Mouse (Mus musculus): ENCODE measurements at regions not wholly inside any gene's neighbourhood (a gene's known extent, or its start where the extent isn't known, plus 50 kb on each side); places are given as distances from the start of the nearest gene placed in this dataset.

- no peaks in the 10 kb centered on the region for H3K27me3 ChIP-seq (replicated peaks; ENCODE audit: control insufficient read depth, insufficient read depth, low read length)
- no peaks in the 10 kb centered on the region for H3K9me3 ChIP-seq (replicated peaks; ENCODE audit: control insufficient read depth, low read length)
- WGBS: 78% methylated on average over 10 of the region's 10 CpGs
- H3K4me2 ChIP-seq (ENCODE audit: low read length): no peak overlapping the region
- DNase-seq (ENCODE audit: low spot score) (peak; percentile 25), ATAC-seq (no peak; the same call in 1 of the 2 replicates)
- H3K9ac ChIP-seq (ENCODE audit: low read length): no peak overlapping the region
- no peak overlapping the region for H3K27ac ChIP-seq (ENCODE audit: low read depth, low read length)
- no peaks in the 10 kb centered on the region for H3K4me1 ChIP-seq (ENCODE audit: control insufficient read depth, insufficient read depth, low read length)
- H3K4me3 ChIP-seq (ENCODE audit: low read depth, low read length): no peak overlapping the region
- no peaks in the 10 kb centered on the region for H3K36me3 ChIP-seq (ENCODE audit: control insufficient read depth, insufficient read depth, low read length)
These were observed 155.6 kb upstream of the Arg1 start for GRCm38 (mm10) chr10:25082930-25083329.

- Histone ChIP-seq H3K4me1 (ENCODE audit: control insufficient read depth, insufficient read depth, low read length) (no peaks in the 10 kb centered on the region), H3K4me2 (ENCODE audit: low read length) (no peak overlapping the region), H3K9me3 (replicated peaks; ENCODE audit: control insufficient read depth, low read length) (no peaks in the 10 kb centered on the region), H3K9ac (ENCODE audit: low read length) (no peak overlapping the region), H3K27ac (ENCODE audit: low read depth, low read length) (no peak overlapping the region), H3K27me3 (replicated peaks; ENCODE audit: control insufficient read depth, insufficient read depth, low read length) (no peaks in the 10 kb centered on the region), H3K36me3 (ENCODE audit: control insufficient read depth, insufficient read depth, low read length) (no peaks in the 10 kb centered on the region), H3K4me3 (ENCODE audit: low read depth, low read length) (no peak overlapping the region)
- no peak for DNase-seq (ENCODE audit: low spot score)
- WGBS: 84% methylated on average over 2 of the region's 2 CpGs
- ATAC-seq: no peak
These were observed 145.3 kb upstream of the Arg1 start for GRCm38 (mm10) chr10:25072617-25073016.

- ATAC-seq (peak; percentile 15; the same call in 1 of the 2 replicates), DNase-seq (ENCODE audit: low spot score) (no peak)
- H3K27me3 ChIP-seq (replicated peaks; ENCODE audit: control insufficient read depth, insufficient read depth, low read length): no peaks in the 10 kb centered on the region
- no peaks in the 10 kb centered on the region for H3K4me1 ChIP-seq (ENCODE audit: control insufficient read depth, insufficient read depth, low read length)
- no peak overlapping the region for H3K27ac ChIP-seq (ENCODE audit: low read depth, low read length)
- H3K4me2 ChIP-seq (ENCODE audit: low read length): no peak overlapping the region
- H3K9ac ChIP-seq (ENCODE audit: low read length): no peak overlapping the region
- WGBS: 71% methylated on average over 8 of the region's 8 CpGs
- H3K9me3 ChIP-seq (replicated peaks; ENCODE audit: control insufficient read depth, low read length): no peaks in the 10 kb centered on the region
- H3K36me3 ChIP-seq (ENCODE audit: control insufficient read depth, insufficient read depth, low read length): no peaks in the 10 kb centered on the region
- no peak overlapping the region for H3K4me3 ChIP-seq (ENCODE audit: low read depth, low read length)
These were observed 141.0 kb upstream of the Arg1 start for GRCm38 (mm10) chr10:25068301-25068700.

GRCm38 (mm10) chr10:25064701-25065362 lies 137.5 kb upstream of the Arg1 start:
- 89% methylated on average over 6 of the region's 6 CpGs for WGBS
- DNase-seq (ENCODE audit: low spot score) (no peak), ATAC-seq (no peak)

GRCm38 (mm10) chr10:25061402-25062055 lies 134.2 kb upstream of the Arg1 start:
- DNase-seq (ENCODE audit: low spot score) (no peak), ATAC-seq (no peak)
- no peak overlapping the region for H3K9ac ChIP-seq (ENCODE audit: low read length)
- no peak overlapping the region for H3K4me3 ChIP-seq (ENCODE audit: low read depth, low read length)
- 74% methylated on average over 13 of the region's 13 CpGs for WGBS
- no peaks in the 10 kb centered on the region for H3K4me1 ChIP-seq (ENCODE audit: control insufficient read depth, insufficient read depth, low read length)
- no peaks in the 10 kb centered on the region for H3K9me3 ChIP-seq (replicated peaks; ENCODE audit: control insufficient read depth, low read length)
- H3K4me2 ChIP-seq (ENCODE audit: low read length): no peak overlapping the region
- no peaks in the 10 kb centered on the region for H3K36me3 ChIP-seq (ENCODE audit: control insufficient read depth, insufficient read depth, low read length)
- no peaks in the 10 kb centered on the region for H3K27me3 ChIP-seq (replicated peaks; ENCODE audit: control insufficient read depth, insufficient read depth, low read length)
- no peak overlapping the region for H3K27ac ChIP-seq (ENCODE audit: low read depth, low read length)

More at GRCm38 (mm10) chr10:25064701-25065362, 137.5 kb upstream of the Arg1 start:
- Histone ChIP-seq H3K36me3 (ENCODE audit: control insufficient read depth, insufficient read depth, low read length) (no peaks in the 10 kb centered on the region), H3K27me3 (replicated peaks; ENCODE audit: control insufficient read depth, insufficient read depth, low read length) (no peaks in the 10 kb centered on the region), H3K4me3 (ENCODE audit: low read depth, low read length) (no peak overlapping the region), H3K27ac (ENCODE audit: low read depth, low read length) (no peak overlapping the region), H3K9me3 (replicated peaks; ENCODE audit: control insufficient read depth, low read length) (no peaks in the 10 kb centered on the region), H3K4me1 (ENCODE audit: control insufficient read depth, insufficient read depth, low read length) (no peaks in the 10 kb centered on the region), H3K9ac (ENCODE audit: low read length) (no peak overlapping the region), H3K4me2 (ENCODE audit: low read length) (no peak overlapping the region)

- no peaks in the 10 kb centered on the region for H3K36me3 ChIP-seq (ENCODE audit: control insufficient read depth, insufficient read depth, low read length)
- WGBS: 90% methylated on average over 11 of the region's 11 CpGs
- DNase-seq (ENCODE audit: low spot score): no peak
These were observed 131.4 kb upstream of the Arg1 start for GRCm38 (mm10) chr10:25058694-25059093.

GRCm38 (mm10) chr10:25051998-25052397 lies 124.7 kb upstream of the Arg1 start:
- WGBS: 65% methylated on average over 3 of the region's 3 CpGs
- no peaks in the 10 kb centered on the region for H3K27me3 ChIP-seq (replicated peaks; ENCODE audit: control insufficient read depth, insufficient read depth, low read length)
- no peak for DNase-seq (ENCODE audit: low spot score)
- no peak overlapping the region for H3K9ac ChIP-seq (ENCODE audit: low read length)
- H3K4me3 ChIP-seq (ENCODE audit: low read depth, low read length): no peak overlapping the region
- H3K4me2 ChIP-seq (ENCODE audit: low read length): no peak overlapping the region
- no peaks in the 10 kb centered on the region for H3K4me1 ChIP-seq (ENCODE audit: control insufficient read depth, insufficient read depth, low read length)
- ATAC-seq: no peak
- H3K27ac ChIP-seq (ENCODE audit: low read depth, low read length): no peak overlapping the region
- H3K9me3 ChIP-seq (replicated peaks; ENCODE audit: control insufficient read depth, low read length): no peaks in the 10 kb centered on the region
- H3K36me3 ChIP-seq (ENCODE audit: control insufficient read depth, insufficient read depth, low read length): no peaks in the 10 kb centered on the region

More at GRCm38 (mm10) chr10:25058694-25059093, 131.4 kb upstream of the Arg1 start:
- ATAC-seq: no peak
- Histone ChIP-seq H3K4me1 (ENCODE audit: control insufficient read depth, insufficient read depth, low read length) (no peaks in the 10 kb centered on the region), H3K4me2 (ENCODE audit: low read length) (no peak overlapping the region), H3K9me3 (replicated peaks; ENCODE audit: control insufficient read depth, low read length) (no peaks in the 10 kb centered on the region), H3K9ac (ENCODE audit: low read length) (no peak overlapping the region), H3K27me3 (replicated peaks; ENCODE audit: control insufficient read depth, insufficient read depth, low read length) (no peaks in the 10 kb centered on the region), H3K27ac (ENCODE audit: low read depth, low read length) (no peak overlapping the region), H3K4me3 (ENCODE audit: low read depth, low read length) (no peak overlapping the region)

GRCm38 (mm10) chr10:25051368-25051874 lies 124.1 kb upstream of the Arg1 start:
- DNase-seq (ENCODE audit: low spot score) (no peak), ATAC-seq (no peak)
- H3K4me2 ChIP-seq (ENCODE audit: low read length): no peak overlapping the region
- H3K9ac ChIP-seq (ENCODE audit: low read length): no peak overlapping the region
- no peak overlapping the region for H3K27ac ChIP-seq (ENCODE audit: low read depth, low read length)
- WGBS: 81% methylated on average over 5 of the region's 5 CpGs
- H3K4me3 ChIP-seq (ENCODE audit: low read depth, low read length): no peak overlapping the region
- H3K4me1 ChIP-seq (ENCODE audit: control insufficient read depth, insufficient read depth, low read length): no peaks in the 10 kb centered on the region
- no peaks in the 10 kb centered on the region for H3K27me3 ChIP-seq (replicated peaks; ENCODE audit: control insufficient read depth, insufficient read depth, low read length)
- H3K9me3 ChIP-seq (replicated peaks; ENCODE audit: control insufficient read depth, low read length): no peaks in the 10 kb centered on the region
- H3K36me3 ChIP-seq (ENCODE audit: control insufficient read depth, insufficient read depth, low read length): no peaks in the 10 kb centered on the region

- no peaks in the 10 kb centered on the region for H3K36me3 ChIP-seq (ENCODE audit: control insufficient read depth, insufficient read depth, low read length)
- WGBS: 95% methylated on average over 4 of the region's 4 CpGs
These were observed 113.9 kb upstream of the Arg1 start for GRCm38 (mm10) chr10:25041221-25041620.

More at GRCm38 (mm10) chr10:25041221-25041620, 113.9 kb upstream of the Arg1 start:
- Histone ChIP-seq H3K4me3 (ENCODE audit: low read depth, low read length) (no peak overlapping the region), H3K9me3 (replicated peaks; ENCODE audit: control insufficient read depth, low read length) (no peaks in the 10 kb centered on the region), H3K4me2 (ENCODE audit: low read length) (no peak overlapping the region), H3K27me3 (replicated peaks; ENCODE audit: control insufficient read depth, insufficient read depth, low read length) (no peaks in the 10 kb centered on the region), H3K27ac (ENCODE audit: low read depth, low read length) (no peak overlapping the region), H3K4me1 (ENCODE audit: control insufficient read depth, insufficient read depth, low read length) (no peaks in the 10 kb centered on the region), H3K9ac (ENCODE audit: low read length) (no peak overlapping the region)
- DNase-seq (ENCODE audit: low spot score): no peak
- ATAC-seq: no peak
